Mouse (Mus musculus): ENCODE results near the gene Col6a2.

GRCm38 (mm10) chr10:76571070-76571469, 52.4 kb downstream of the Col6a2 start:
- TF ChIP-seq CTCF (IDR thresholded peaks at IDR 0.05; ENCODE audit: low read depth) (no peak), EP300 (IDR thresholded peaks at IDR 0.05; ENCODE audit: low read depth) (no peak)

All from liver, embryonic 14.5 days (tissue).